Mouse (Mus musculus) neural tube, embryonic 12.5 days (tissue): ENCODE data around the gene Tmem214. TPM values are rescaled to one million over a fixed set of nuclear protein-coding genes. Genes with fewer than 3 reads are reported as not detected.

Experiments
- ATAC-seq: fragments of 200-750 bp; cut with Nextera tagmentation; 2 replicates; pipeline ENCODE4 v1.8.0; 2017; ENCODE audit warnings: low read depth, mild to moderate bottlenecking, moderate TSS enrichment, moderate library complexity; ENCODE audit not compliant: low FRiP score
- H3K27ac ChIP-seq: fragments of 300-500 bp; sonication (generic); 2 replicates; pipeline ENCODE4 v1.5.1; 2016
- H3K27me3 ChIP-seq: fragments of 300-500 bp; sonication (generic); replicated peaks from 2 replicates; pipeline ENCODE4 v1.6.1; 2016; ENCODE audit warnings: mild to moderate bottlenecking
- H3K36me3 ChIP-seq: fragments of 300-500 bp; sonication (generic); 2 replicates; pipeline ENCODE4 v1.6.1; 2016; ENCODE audit warnings: mild to moderate bottlenecking
- H3K4me1 ChIP-seq: fragments of 300-500 bp; sonication (generic); 2 replicates; pipeline ENCODE4 v1.6.1; 2016
- H3K4me2 ChIP-seq: fragments of 300-500 bp; sonication (generic); replicated peaks from 2 replicates; pipeline ENCODE4 v1.6.1; 2016; ENCODE audit warnings: mild to moderate bottlenecking
- H3K4me3 ChIP-seq: fragments of 300-500 bp; sonication (generic); 2 replicates; pipeline ENCODE4 v1.5.1; 2016
- H3K9ac ChIP-seq: fragments of 300-500 bp; sonication (generic); 2 replicates; pipeline ENCODE4 v1.6.1; 2016; ENCODE audit warnings: mild to moderate bottlenecking
- H3K9me3 ChIP-seq: fragments of 300-500 bp; sonication (generic); 2 replicates; pipeline ENCODE4 v1.6.1; 2016; ENCODE audit warnings: mild to moderate bottlenecking
- WGBS: fragments of 180-500 bp; shearing (Covaris S2); methylation state at CpG from one replicate; pipeline ENCODE4 v1.1.7; 2016; 5-methylcytosine and 5-hydroxymethylcytosine counted together
- polyA plus RNA-seq: library from polyadenylated mRNA; unstranded; fragments of >200 nt; fragmentation: Nextera tagmentation; extraction: Ambion mirVana; gene quantifications from 2 replicates; pipeline ENCODE4 v1.2.1, GENCODE M21; 2016

Tmem214 gene
- polyA plus RNA-seq, 1 experiment from 2014 or later: 61.4 TPM

GRCm38 (mm10) chr5:30917891-30918670 is 50.3 kb downstream of the Tmem214 start:
- H3K4me2 ChIP-seq: no peak overlapping the region
- peaks cover 5% of the 10 kb centered on the region; the same call in 1 of the 2 replicates for H3K36me3 ChIP-seq
- H3K9me3 ChIP-seq: no peaks in the 10 kb centered on the region
- H3K4me3 ChIP-seq: no peak overlapping the region
- no peak for ATAC-seq
- 86% methylated on average over 31 of the region's 31 CpGs for WGBS
- H3K9ac ChIP-seq: no peak overlapping the region
- H3K27ac ChIP-seq: no peak overlapping the region
- peaks cover 35% of the 10 kb centered on the region for H3K4me1 ChIP-seq
- H3K27me3 ChIP-seq: no peaks in the 10 kb centered on the region

- H3K36me3 ChIP-seq: peaks cover 5% of the 10 kb centered on the region; the same call in 1 of the 2 replicates
- ATAC-seq: no peak
- WGBS: 82% methylated on average over 8 of the region's 8 CpGs
- peaks cover 29% of the 10 kb centered on the region for H3K4me1 ChIP-seq
- no peak overlapping the region for H3K4me3 ChIP-seq
- no peaks in the 10 kb centered on the region for H3K27me3 ChIP-seq
- no peak overlapping the region for H3K4me2 ChIP-seq
- H3K27ac ChIP-seq: no peak overlapping the region
- no peak overlapping the region for H3K9ac ChIP-seq
- H3K9me3 ChIP-seq: no peaks in the 10 kb centered on the region
Measured at GRCm38 (mm10) chr5:30918691-30919090, 50.9 kb downstream of the Tmem214 start.

- Histone ChIP-seq H3K36me3 (peaks cover 5% of the 10 kb centered on the region; the same call in 1 of the 2 replicates), H3K27ac (no peak overlapping the region), H3K4me1 (peaks cover 22% of the 10 kb centered on the region), H3K4me3 (no peak overlapping the region), H3K27me3 (no peaks in the 10 kb centered on the region), H3K4me2 (0 out of 2 replicates have a peak overlapping the region, but pooled peaks have one; percentile 82), H3K9me3 (no peaks in the 10 kb centered on the region), H3K9ac (no peak overlapping the region)
- ATAC-seq: no peak
- WGBS: 65% methylated on average over 11 of the region's 11 CpGs
Measured at GRCm38 (mm10) chr5:30919831-30920614, 52.2 kb downstream of the Tmem214 start.

- Histone ChIP-seq H3K4me2 (peak overlapping the region; percentile 82), H3K9me3 (no peaks in the 10 kb centered on the region), H3K4me1 (peaks cover 17% of the 10 kb centered on the region), H3K9ac (no peak overlapping the region), H3K27ac (no peak overlapping the region), H3K4me3 (no peak overlapping the region), H3K27me3 (no peaks in the 10 kb centered on the region), H3K36me3 (peaks cover 5% of the 10 kb centered on the region; the same call in 1 of the 2 replicates)
- ATAC-seq: 0 out of 2 replicates have a peak, but pooled peaks have one; percentile 4
- 58% methylated on average over 19 of the region's 19 CpGs for WGBS
Measured at GRCm38 (mm10) chr5:30920621-30921020, 52.8 kb downstream of the Tmem214 start.

- peak within 1 kb of the TSS; percentile 59 for H3K9ac ChIP-seq
- peaks cover 5% of the 10 kb centered on the region; the same call in 1 of the 2 replicates for H3K36me3 ChIP-seq
- 0 out of 2 replicates have a peak within 1 kb of the TSS, but pooled peaks have one; percentile 16 for H3K27ac ChIP-seq
- peaks cover 13% of the 10 kb centered on the region for H3K4me1 ChIP-seq
- H3K27me3 ChIP-seq: no peaks in the 10 kb centered on the region
- H3K9me3 ChIP-seq: no peaks in the 10 kb centered on the region
- peak within 1 kb of the TSS; percentile 82 for H3K4me2 ChIP-seq
- ATAC-seq: peak; percentile 66
- under 1% methylated on average over 40 of the region's 40 CpGs for WGBS
- H3K4me3 ChIP-seq: peak within 1 kb of the TSS; percentile 47
Measured at GRCm38 (mm10) chr5:30921256-30922033, 53.6 kb downstream of the Tmem214 start, which contains the start of gene Khk. Gene Khk (plus strand): TSS chr5:30921431.

GRCm38 (mm10) chr5:30922581-30923041 is 54.8 kb downstream of the Tmem214 start:
- ATAC-seq: no peak
- Histone ChIP-seq H3K36me3 (peaks cover 5% of the 10 kb centered on the region; the same call in 1 of the 2 replicates), H3K4me1 (peaks cover 13% of the 10 kb centered on the region), H3K9me3 (no peaks in the 10 kb centered on the region), H3K4me2 (peak overlapping the region; percentile 82), H3K27ac (no peak overlapping the region), H3K27me3 (no peaks in the 10 kb centered on the region), H3K9ac (no peak overlapping the region), H3K4me3 (no peak overlapping the region)
- WGBS: 75% methylated on average over 10 of the region's 10 CpGs

GRCm38 (mm10) chr5:30923119-30923518 is 55.3 kb downstream of the Tmem214 start:
- Histone ChIP-seq H3K4me2 (no peak overlapping the region), H3K27ac (no peak overlapping the region), H3K36me3 (peaks cover 3% of the 10 kb centered on the region; the same call in 1 of the 2 replicates), H3K9ac (no peak overlapping the region), H3K27me3 (no peaks in the 10 kb centered on the region), H3K9me3 (no peaks in the 10 kb centered on the region), H3K4me1 (peaks cover 13% of the 10 kb centered on the region), H3K4me3 (no peak overlapping the region)
- 88% methylated on average over 6 of the region's 6 CpGs for WGBS
- no peak for ATAC-seq

- H3K4me1 ChIP-seq: peaks cover 13% of the 10 kb centered on the region
- WGBS: 79% methylated on average over 8 of the region's 8 CpGs
- H3K27ac ChIP-seq: no peak overlapping the region
- no peaks in the 10 kb centered on the region for H3K36me3 ChIP-seq
- no peak overlapping the region for H3K4me3 ChIP-seq
- H3K9ac ChIP-seq: no peak overlapping the region
- H3K27me3 ChIP-seq: no peaks in the 10 kb centered on the region
- no peak overlapping the region for H3K4me2 ChIP-seq
- ATAC-seq: no peak
- H3K9me3 ChIP-seq: no peaks in the 10 kb centered on the region
Measured at GRCm38 (mm10) chr5:30924614-30925013, 56.8 kb downstream of the Tmem214 start.

- no peak overlapping the region for H3K4me2 ChIP-seq
- no peak overlapping the region for H3K4me3 ChIP-seq
- peaks cover 13% of the 10 kb centered on the region for H3K4me1 ChIP-seq
- ATAC-seq: no peak
- no peak overlapping the region for H3K27ac ChIP-seq
- H3K9me3 ChIP-seq: no peaks in the 10 kb centered on the region
- WGBS: 86% methylated on average over 5 of the region's 5 CpGs
- no peak overlapping the region for H3K9ac ChIP-seq
- H3K36me3 ChIP-seq: no peaks in the 10 kb centered on the region
- no peaks in the 10 kb centered on the region for H3K27me3 ChIP-seq
Measured at GRCm38 (mm10) chr5:30925217-30925616, 57.4 kb downstream of the Tmem214 start.

- Histone ChIP-seq H3K27ac (no peak overlapping the region), H3K9ac (no peak overlapping the region), H3K36me3 (no peaks in the 10 kb centered on the region), H3K9me3 (no peaks in the 10 kb centered on the region), H3K4me3 (no peak overlapping the region), H3K4me2 (no peak overlapping the region), H3K4me1 (peaks cover 13% of the 10 kb centered on the region), H3K27me3 (no peaks in the 10 kb centered on the region)
- 83% methylated on average over 2 of the region's 2 CpGs for WGBS
- no peak for ATAC-seq
Measured at GRCm38 (mm10) chr5:30926073-30926472, 58.3 kb downstream of the Tmem214 start.

GRCm38 (mm10) chr5:30927945-30928529 is 60.2 kb downstream of the Tmem214 start:
- Histone ChIP-seq H3K4me2 (peak overlapping the region; percentile 45), H3K27ac (no peak overlapping the region)

More at GRCm38 (mm10) chr5:30927945-30928529, 60.2 kb downstream of the Tmem214 start:
- peak; percentile 65; the same call in 1 of the 2 replicates for ATAC-seq
- no peak overlapping the region for H3K9ac ChIP-seq
- H3K36me3 ChIP-seq: no peaks in the 10 kb centered on the region
- H3K4me3 ChIP-seq: no peak overlapping the region
- H3K9me3 ChIP-seq: no peaks in the 10 kb centered on the region
- H3K4me1 ChIP-seq: no peaks in the 10 kb centered on the region
- no peaks in the 10 kb centered on the region for H3K27me3 ChIP-seq
- 44% methylated on average over 7 of the region's 7 CpGs for WGBS
